Mouse (Mus musculus) embryonic facial prominence, embryonic 10.5 days (tissue): ENCODE data around the gene Nat8f3. TPM values are rescaled to one million over a fixed set of nuclear protein-coding genes. Genes with fewer than 3 reads are reported as not detected.
"Not testable (repeated sequence)": the region's sequence is repeated elsewhere in the genome, so short reads cannot be mapped to it uniquely, and the experiment has no call there.

Experiments used
- DNase-seq: peaks from one replicate; pipeline ENCODE4 v3.0.0-alpha.2; 2017; ENCODE audit warnings: low spot score
- H3K27ac ChIP-seq: fragments of 300-500 bp; sonication (generic); replicated peaks from 2 replicates; pipeline ENCODE4 v1.5.1; 2016; ENCODE audit warnings: mild to moderate bottlenecking
- H3K27me3 ChIP-seq: fragments of 300-500 bp; sonication (generic); replicated peaks from 2 replicates; pipeline ENCODE4 v1.6.1; 2016; ENCODE audit warnings: low read depth, mild to moderate bottlenecking; ENCODE audit not compliant: poor library complexity, severe bottlenecking
- H3K36me3 ChIP-seq: fragments of 300-500 bp; sonication (generic); replicated peaks from 2 replicates; pipeline ENCODE4 v1.6.1; 2016; ENCODE audit warnings: mild to moderate bottlenecking, moderate library complexity
- H3K4me1 ChIP-seq: fragments of 300-500 bp; sonication (generic); 2 replicates; pipeline ENCODE4 v1.6.1; 2016
- H3K4me3 ChIP-seq: fragments of 300-500 bp; sonication (generic); 2 replicates; pipeline ENCODE4 v1.5.1; 2016; ENCODE audit warnings: mild to moderate bottlenecking, moderate library complexity
- H3K9me3 ChIP-seq: fragments of 300-500 bp; sonication (generic); 2 replicates; pipeline ENCODE4 v1.6.1; 2016; ENCODE audit warnings: mild to moderate bottlenecking
- WGBS: fragments of 180-500 bp; shearing (Covaris S2); methylation state at CpG from one replicate; pipeline ENCODE4 v1.1.7; 2016; 5-methylcytosine and 5-hydroxymethylcytosine counted together
- polyA plus RNA-seq: library from polyadenylated mRNA; unstranded; fragments of >200 nt; fragmentation: Nextera tagmentation; extraction: Ambion mirVana; gene quantifications from 2 replicates; pipeline ENCODE4 v1.2.1, GENCODE M21; 2016

Gene Nat8f3
- 0.21 TPM in 1 of 2 replicates, not detected in the other for polyA plus RNA-seq

DNA sequence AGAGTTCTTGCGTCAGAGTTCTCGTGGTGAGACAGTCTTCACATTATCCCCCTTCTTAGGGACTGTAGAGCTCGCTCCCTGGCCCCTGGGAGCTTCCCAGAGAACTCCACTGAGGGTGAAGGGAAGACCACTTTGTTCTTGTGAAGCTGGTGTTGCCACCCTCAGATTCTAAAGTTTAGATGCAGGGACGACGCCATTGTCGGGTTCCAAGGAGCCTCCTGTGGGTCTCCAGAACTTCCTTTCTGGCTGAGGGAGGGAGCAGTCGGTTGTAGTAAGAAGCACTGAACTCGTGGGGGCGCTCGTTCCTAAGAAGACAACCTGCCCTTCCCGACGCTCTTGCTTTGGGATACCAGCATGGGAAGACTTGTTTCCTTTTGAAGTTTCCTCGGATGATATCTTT lies at the start of gene Nat8f3:
Gene Nat8f3, minus strand, starts transcription at position 223 of the 400 bp plus-strand sequence.
- H3K36me3 ChIP-seq, DNase-seq, H3K27me3 ChIP-seq, H3K9me3 ChIP-seq, H3K27ac ChIP-seq, H3K4me3 ChIP-seq, H3K4me1 ChIP-seq: not testable (repeated sequence)
- 66% methylated on average over 13 of the region's 13 CpGs for WGBS

- no peak overlapping the region for H3K27ac ChIP-seq
- no peaks in the 10 kb centered on the region for H3K27me3 ChIP-seq
- no peaks in the 10 kb centered on the region for H3K4me1 ChIP-seq
- H3K36me3 ChIP-seq = no peaks in the 10 kb centered on the region
- DNase-seq = no peak
- no peaks in the 10 kb centered on the region for H3K9me3 ChIP-seq
- no peak overlapping the region for H3K4me3 ChIP-seq
- 85% methylated on average over 2 of the region's 2 CpGs for WGBS
These were observed 47.8 kb upstream of the Nat8f3 start for GRCm38 (mm10) chr6:85813339-85813738.

DNA sequence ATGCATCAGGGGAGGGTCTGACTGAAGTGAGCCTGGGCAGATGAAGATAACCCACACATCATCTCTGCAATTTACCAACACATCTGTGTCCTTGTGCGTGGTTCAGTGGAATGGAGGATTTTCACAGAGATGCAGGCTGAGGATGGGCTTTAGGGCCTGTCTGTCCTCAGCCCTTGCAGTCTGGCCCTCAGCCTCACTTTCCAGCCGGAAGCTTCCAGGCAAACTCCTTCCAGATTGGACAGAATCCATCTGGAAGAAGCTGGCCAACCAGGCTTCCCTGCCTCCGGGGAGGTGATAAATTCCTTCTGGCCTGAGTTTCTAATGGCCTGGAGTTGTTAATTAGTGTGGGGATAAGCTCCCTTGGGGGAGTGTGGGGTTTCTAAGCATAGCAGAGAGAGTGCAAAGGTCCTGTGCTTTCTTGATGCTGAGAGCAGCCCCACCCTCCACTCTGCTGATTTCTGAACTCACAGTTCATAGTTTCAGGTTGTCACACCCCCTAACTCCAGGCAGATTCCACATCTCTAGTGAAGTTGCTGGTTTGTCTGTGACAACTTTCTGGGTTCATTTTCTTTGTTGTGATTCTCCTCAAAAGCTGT lies 45.5 kb upstream of the Nat8f3 start:
- 66% methylated on average over 3 of the region's 3 CpGs for WGBS

DNA sequence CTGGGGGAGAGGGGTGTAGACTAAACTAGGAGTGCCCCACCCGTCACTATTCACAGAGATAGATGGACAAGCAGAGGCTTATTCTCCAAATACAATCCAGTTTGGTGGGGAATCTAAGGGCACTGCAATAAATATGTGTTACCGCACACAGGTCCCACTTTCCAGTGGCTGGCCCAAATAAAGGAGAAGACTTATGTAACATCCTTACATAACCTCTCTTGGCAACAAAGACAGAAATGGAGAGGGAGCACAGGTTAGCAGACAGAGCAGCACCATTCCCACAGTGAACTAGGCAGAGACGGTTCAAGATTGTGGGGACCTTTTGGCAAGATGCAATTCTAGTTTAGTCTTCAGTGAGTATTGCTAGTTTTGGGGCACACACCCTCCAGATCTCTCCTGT lies 45.0 kb upstream of the Nat8f3 start:
- not testable (repeated sequence) for H3K27ac ChIP-seq, H3K27me3 ChIP-seq, H3K4me1 ChIP-seq, DNase-seq, H3K36me3 ChIP-seq, H3K9me3 ChIP-seq, H3K4me3 ChIP-seq
- 89% methylated on average over 3 of the region's 3 CpGs for WGBS

More for the DNA sequence above, 45.5 kb upstream of the Nat8f3 start:
- not testable (repeated sequence) for H3K27me3 ChIP-seq, H3K4me3 ChIP-seq, H3K4me1 ChIP-seq, DNase-seq, H3K36me3 ChIP-seq, H3K9me3 ChIP-seq, H3K27ac ChIP-seq

- WGBS = 74% methylated on average over 3 of the region's 3 CpGs
- H3K4me1 ChIP-seq, H3K27ac ChIP-seq, DNase-seq, H3K36me3 ChIP-seq, H3K4me3 ChIP-seq, H3K9me3 ChIP-seq, H3K27me3 ChIP-seq: not testable (repeated sequence)
These were observed 44.2 kb upstream of the Nat8f3 start for GRCm38 (mm10) chr6:85809784-85810183.

- not testable (repeated sequence) for H3K36me3 ChIP-seq, H3K27ac ChIP-seq, DNase-seq, H3K4me3 ChIP-seq, H3K9me3 ChIP-seq, H3K27me3 ChIP-seq, H3K4me1 ChIP-seq
- 79% methylated on average over 5 of the region's 5 CpGs for WGBS
These were observed 37.6 kb upstream of the Nat8f3 start for GRCm38 (mm10) chr6:85803180-85803579.

DNA sequence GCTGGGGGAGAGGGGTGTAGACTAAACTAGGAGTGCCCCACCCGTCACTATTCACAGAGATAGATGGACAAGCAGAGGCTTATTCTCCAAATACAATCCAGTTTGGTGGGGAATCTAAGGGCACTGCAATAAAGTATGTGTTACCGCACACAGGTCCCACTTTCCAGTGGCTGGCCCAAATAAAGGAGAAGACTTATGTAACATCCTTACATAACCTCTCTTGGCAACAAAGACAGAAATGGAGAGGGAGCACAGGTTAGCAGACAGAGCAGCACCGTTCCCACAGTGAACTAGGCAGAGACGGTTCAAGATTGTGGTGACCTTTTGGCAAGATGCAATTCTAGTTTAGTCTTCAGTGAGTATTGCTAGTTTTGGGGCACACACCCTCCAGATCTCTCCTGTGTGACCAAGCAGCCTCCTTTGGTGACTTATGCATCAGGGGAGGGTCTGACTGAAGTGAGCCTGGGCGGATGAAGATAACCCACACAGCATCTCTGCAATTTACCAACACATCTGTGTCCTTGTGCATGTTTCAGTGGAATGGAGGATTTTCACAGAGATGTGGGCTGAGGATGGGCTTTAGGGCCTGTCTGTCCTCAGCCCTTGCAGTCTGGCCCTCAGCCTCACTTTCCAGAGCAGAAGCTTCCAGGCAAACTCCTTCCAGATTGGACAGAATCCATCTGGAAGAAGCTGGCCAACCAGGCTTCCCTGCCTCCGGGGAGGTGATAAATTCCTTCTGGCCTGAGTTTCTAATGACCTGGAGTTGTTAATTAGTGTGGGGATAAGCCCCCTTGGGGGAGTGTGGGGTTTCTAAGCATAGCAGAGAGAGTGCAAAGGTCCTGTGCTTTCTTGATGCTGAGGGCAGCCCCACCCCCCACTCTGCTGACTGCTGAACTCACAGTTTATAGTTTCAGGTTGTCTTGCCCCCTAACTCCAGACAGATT lies 2.2 kb downstream of the Nat8f3 start:
- H3K4me1 ChIP-seq, H3K27ac ChIP-seq, H3K36me3 ChIP-seq, H3K9me3 ChIP-seq, DNase-seq, H3K27me3 ChIP-seq, H3K4me3 ChIP-seq: not testable (repeated sequence)
- WGBS = 80% methylated on average over 6 of the region's 6 CpGs

DNA sequence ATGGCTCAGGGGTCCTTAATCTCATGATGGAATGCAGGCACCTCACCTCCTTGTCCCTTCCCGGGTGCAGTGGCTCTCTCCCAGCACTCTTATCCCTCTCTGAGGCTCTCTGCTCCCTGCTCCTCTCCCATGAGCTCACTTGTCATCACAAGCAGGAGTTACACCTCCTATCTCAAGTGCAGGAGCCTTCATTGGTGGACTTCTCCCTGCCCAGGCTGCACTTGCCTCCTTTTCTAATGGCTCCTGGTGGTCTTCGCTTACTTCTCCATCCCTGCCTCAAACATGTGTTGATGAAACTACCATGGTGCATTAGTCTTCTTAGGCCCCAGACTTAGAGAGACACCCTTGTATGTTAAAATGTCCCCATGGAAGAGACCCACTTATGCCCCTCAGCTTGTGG lies 2.9 kb downstream of the Nat8f3 start:
- not testable (repeated sequence) for DNase-seq, H3K9me3 ChIP-seq, H3K27ac ChIP-seq, H3K27me3 ChIP-seq, H3K36me3 ChIP-seq, H3K4me1 ChIP-seq, H3K4me3 ChIP-seq
- 68% methylated on average over 2 of the region's 2 CpGs for WGBS

DNA sequence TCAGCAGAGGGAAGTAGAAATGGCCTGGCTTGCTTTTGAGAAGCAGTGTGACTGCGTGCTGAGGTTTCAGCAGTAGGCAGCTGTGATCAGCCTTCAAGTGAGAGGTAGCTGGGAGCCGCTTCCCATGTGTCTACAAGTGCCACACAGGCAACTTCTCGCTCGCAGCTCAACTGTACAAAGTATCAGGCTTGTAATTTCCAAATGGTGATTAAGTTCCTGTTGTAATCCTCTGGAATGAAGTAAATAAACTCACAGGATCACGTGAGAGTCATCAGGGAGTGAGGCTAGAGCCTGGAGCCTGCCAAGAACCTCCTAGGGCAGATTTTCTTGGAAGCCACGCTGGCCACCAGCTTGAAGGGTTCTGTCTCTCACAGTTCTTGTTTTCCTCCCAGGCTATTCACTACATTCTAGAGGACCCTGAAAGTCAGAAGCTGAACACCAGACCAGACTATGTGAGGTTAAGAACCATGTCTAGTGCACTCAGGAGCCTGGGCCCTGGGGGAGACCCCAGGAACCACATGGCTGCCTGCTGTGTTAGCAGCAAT lies 9.8 kb downstream of the Nat8f3 start:
- not testable (repeated sequence) for H3K27me3 ChIP-seq, H3K9me3 ChIP-seq, H3K27ac ChIP-seq, H3K4me1 ChIP-seq, H3K4me3 ChIP-seq, DNase-seq, H3K36me3 ChIP-seq
- WGBS = 71% methylated on average over 4 of the region's 6 CpGs

GRCm38 (mm10) chr6:85713105-85713504 lies 52.4 kb downstream of the Nat8f3 start, which contains the start of gene Nat8f7:
TSS of gene Nat8f7 (minus strand) at chr6:85713205.
- not testable (repeated sequence) for H3K9me3 ChIP-seq, H3K4me3 ChIP-seq, H3K4me1 ChIP-seq, H3K27ac ChIP-seq, H3K36me3 ChIP-seq, H3K27me3 ChIP-seq, DNase-seq
- 83% methylated on average over 10 of the region's 10 CpGs for WGBS

- H3K36me3 ChIP-seq, H3K27ac ChIP-seq, H3K27me3 ChIP-seq, H3K4me3 ChIP-seq, DNase-seq, H3K9me3 ChIP-seq, H3K4me1 ChIP-seq: not testable (repeated sequence)
- WGBS = 100% methylated on average over 1 of the region's 1 CpGs
These were observed 55.9 kb downstream of the Nat8f3 start for GRCm38 (mm10) chr6:85709607-85710006.

DNA sequence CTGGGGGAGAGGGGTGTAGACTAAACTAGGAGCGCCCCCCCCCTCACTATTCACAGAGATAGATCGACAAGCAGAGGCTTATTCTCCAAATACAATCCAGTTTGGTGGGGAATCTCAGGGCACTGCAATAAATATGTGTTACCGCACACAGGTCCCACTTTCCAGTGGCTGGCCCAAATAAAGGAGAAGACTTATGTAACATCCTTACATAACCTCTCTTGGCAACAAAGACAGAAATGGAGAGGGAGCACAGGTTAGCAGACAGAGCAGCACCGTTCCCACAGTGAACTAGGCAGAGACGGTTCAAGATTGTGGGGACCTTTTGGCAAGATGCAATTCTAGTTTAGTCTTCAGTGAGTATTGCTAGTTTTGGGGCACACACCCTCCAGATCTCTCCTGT lies 56.3 kb downstream of the Nat8f3 start:
- not testable (repeated sequence) for H3K27me3 ChIP-seq, H3K4me1 ChIP-seq, DNase-seq, H3K27ac ChIP-seq, H3K9me3 ChIP-seq, H3K4me3 ChIP-seq, H3K36me3 ChIP-seq
- 92% methylated on average over 5 of the region's 5 CpGs for WGBS

GRCm38 (mm10) chr6:85701943-85702342 lies 63.6 kb downstream of the Nat8f3 start:
- H3K27me3 ChIP-seq, DNase-seq, H3K9me3 ChIP-seq, H3K4me1 ChIP-seq, H3K4me3 ChIP-seq, H3K36me3 ChIP-seq, H3K27ac ChIP-seq: not testable (repeated sequence)
- 81% methylated on average over 2 of the region's 4 CpGs for WGBS
